ENCODE assay signal across 8 mouse cellular contexts in genomic region chr13:54504611-54505260, GRCm38 (mm10). TPM values are rescaled to one million over a fixed set of nuclear protein-coding genes. Genes with fewer than 3 reads are reported as not detected.
DNase-seq lines count a peak whose midpoint lies in the region; ATAC-seq lines count a peak whose summit lies in the region.

No protein-coding gene starts in this region.

- H3K4me2 ChIP-seq in forebrain, embryonic 14.5 days (ENCODE audit: low read length), result peak overlapping the region; percentile 83
- peak overlapping the region; percentile 99 for H3K4me2 ChIP-seq in liver, embryonic 12.5 days
- peak overlapping the region; percentile 94 for H3K4me2 ChIP-seq in stomach, embryonic 16.5 days (ENCODE audit: low read depth, low read length)

- peak overlapping the region; percentile 87 for H3K9ac ChIP-seq in forebrain, embryonic 14.5 days (ENCODE audit: low read length)
- H3K9ac ChIP-seq in liver, embryonic 12.5 days, result peak overlapping the region; percentile 82
- H3K9ac ChIP-seq in stomach, embryonic 16.5 days (ENCODE audit: low read length), result peak overlapping the region; percentile 84

- no peak for DNase-seq in heart, embryonic 10.5 days (ENCODE audit: low spot score)
- no peak for DNase-seq in heart, adult 18-20 months
- DNase-seq in ES-CJ7 (ENCODE audit: low read depth, low spot score), result peak; percentile 47
- DNase-seq in forebrain, embryonic 14.5 days (ENCODE audit: low spot score), result no peak
- no peak for DNase-seq in cerebellum, postnatal 4 days (ENCODE audit: low spot score in 2 of 2)
- no peak for DNase-seq in urinary bladder, postnatal 4 days (ENCODE audit: low spot score in 2 of 2)

- no peaks in the 10 kb centered on the region for H3K36me3 ChIP-seq in heart, embryonic 10.5 days
- H3K36me3 ChIP-seq in forebrain, embryonic 14.5 days (ENCODE audit: control insufficient read depth, insufficient read depth, low read length), result no peaks in the 10 kb centered on the region
- no peaks in the 10 kb centered on the region for H3K36me3 ChIP-seq in liver, embryonic 12.5 days
- no peaks in the 10 kb centered on the region for H3K36me3 ChIP-seq in stomach, embryonic 16.5 days (ENCODE audit: control insufficient read depth, insufficient read depth, low read length)

- no peaks in the 10 kb centered on the region for H3K9me3 ChIP-seq in heart, embryonic 10.5 days
- no peaks in the 10 kb centered on the region for H3K9me3 ChIP-seq in forebrain, embryonic 14.5 days (replicated peaks; ENCODE audit: control insufficient read depth, low read length)
- no peaks in the 10 kb centered on the region for H3K9me3 ChIP-seq in liver, embryonic 12.5 days (replicated peaks)
- H3K9me3 ChIP-seq in stomach, embryonic 16.5 days (replicated peaks; ENCODE audit: control insufficient read depth, low read length), result no peaks in the 10 kb centered on the region

- H3K4me3 ChIP-seq in heart, embryonic 10.5 days, result peak overlapping the region; percentile 81
- peak overlapping the region; percentile 74 for H3K4me3 ChIP-seq in forebrain, embryonic 14.5 days (ENCODE audit: low read depth, low read length)
- H3K4me3 ChIP-seq in liver, embryonic 12.5 days, result peak overlapping the region; percentile 73
- peak overlapping the region; percentile 71 for H3K4me3 ChIP-seq in stomach, embryonic 16.5 days (replicated peaks; ENCODE audit: low read length)

- H3K4me1 ChIP-seq in heart, embryonic 10.5 days, result peaks cover 22% of the 10 kb centered on the region
- peaks cover 11% of the 10 kb centered on the region for H3K4me1 ChIP-seq in forebrain, embryonic 14.5 days (ENCODE audit: control insufficient read depth, insufficient read depth, low read length)
- peaks cover 38% of the 10 kb centered on the region for H3K4me1 ChIP-seq in liver, embryonic 12.5 days
- H3K4me1 ChIP-seq in stomach, embryonic 16.5 days (ENCODE audit: control insufficient read depth, insufficient read depth, low read length), result peaks cover 10% of the 10 kb centered on the region

- WGBS in heart, embryonic 10.5 days, result 34% methylated on average over 7 of the region's 7 CpGs
- 52% methylated on average over 7 of the region's 7 CpGs for WGBS in forebrain, embryonic 14.5 days
- WGBS in liver, embryonic 12.5 days (ENCODE audit: insufficient replicate concordance), result 26% methylated on average over 7 of the region's 7 CpGs
- WGBS in stomach, embryonic 16.5 days, result 35% methylated on average over 7 of the region's 7 CpGs

- 0 out of 2 replicates have a peak, but pooled peaks cover 8% of the 10 kb centered on the region for H3K27me3 ChIP-seq in heart, embryonic 10.5 days (ENCODE audit: insufficient read depth, poor library complexity, severe bottlenecking)
- H3K27me3 ChIP-seq in forebrain, embryonic 14.5 days (replicated peaks; ENCODE audit: control insufficient read depth, insufficient read depth, low read length), result no peaks in the 10 kb centered on the region
- H3K27me3 ChIP-seq in liver, embryonic 12.5 days (replicated peaks), result peaks cover 14% of the 10 kb centered on the region
- H3K27me3 ChIP-seq in stomach, embryonic 16.5 days (ENCODE audit: control insufficient read depth, insufficient read depth, low read length), result no peaks in the 10 kb centered on the region

- peak overlapping the region; percentile 91 for H3K27ac ChIP-seq in heart, embryonic 10.5 days
- H3K27ac ChIP-seq in forebrain, embryonic 14.5 days (ENCODE audit: low read depth, low read length), result no peak overlapping the region
- H3K27ac ChIP-seq in liver, embryonic 12.5 days, result no peak overlapping the region
- H3K27ac ChIP-seq in stomach, embryonic 16.5 days (ENCODE audit: low read length), result no peak overlapping the region

- no peak for ATAC-seq in forebrain, embryonic 14.5 days
- ATAC-seq in liver, embryonic 12.5 days, result no peak
- ATAC-seq in stomach, embryonic 16.5 days (ENCODE audit: insufficient read depth, low FRiP score), result no peak

RNA-seq across cellular contexts. Expression of gene Simc1, which starts 1.2 kb away (rescaled TPM):
- polyA plus RNA-seq in heart, embryonic 10.5 days (2016; fragmentation: Nextera tagmentation; extraction: Ambion mirVana), result 5.9 and 10.4 TPM in 2 replicates
- 1 to 10 TPM; 1.5 to 3.4 TPM for total RNA-seq in heart, adult 18-20 months (2021)
- polyA plus RNA-seq in forebrain, embryonic 14.5 days (2014; fragmentation: Nextera tagmentation; extraction: Ambion mirVana), result 23.0 and 25.9 TPM in 2 replicates
- polyA plus RNA-seq in liver, embryonic 12.5 days (2016; fragmentation: Nextera tagmentation; extraction: Ambion mirVana), result 4.0 and 4.3 TPM in 2 replicates
- polyA plus RNA-seq in stomach, embryonic 16.5 days (2015; fragmentation: Nextera tagmentation; extraction: Ambion mirVana), result 7.9 and 8.6 TPM in 2 replicates

RNA-seq across cellular contexts. Expression of gene Thoc3, which starts 36.1 kb away (rescaled TPM):
- polyA plus RNA-seq in heart, embryonic 10.5 days (2016; fragmentation: Nextera tagmentation; extraction: Ambion mirVana), result 117 and 141 TPM in 2 replicates
- total RNA-seq in heart, adult 18-20 months (2021), result 10 to 100 TPM; 21.4 to 21.8 TPM
- polyA plus RNA-seq in forebrain, embryonic 14.5 days (2014; fragmentation: Nextera tagmentation; extraction: Ambion mirVana), result 114 and 117 TPM in 2 replicates
- polyA plus RNA-seq in liver, embryonic 12.5 days (2016; fragmentation: Nextera tagmentation; extraction: Ambion mirVana), result 77.6 and 78.0 TPM in 2 replicates
- polyA plus RNA-seq in stomach, embryonic 16.5 days (2015; fragmentation: Nextera tagmentation; extraction: Ambion mirVana), result 96.5 and 99.5 TPM in 2 replicates
